Comparison of ENCODE assay signal across 8 mouse cellular contexts in genomic region chr6:38662714-38663615, GRCm38 (mm10). TPM values are rescaled to one million over a fixed set of nuclear protein-coding genes. Genes with fewer than 3 reads are reported as not detected.
DNase-seq lines count a peak whose midpoint lies in the region; ATAC-seq and TF ChIP-seq lines count a peak whose summit lies in the region.

Gene Clec2l, plus strand, starts transcription at chr6:38663069.

- no peak for TF ChIP-seq CTCF in stomach, postnatal 0 days (IDR thresholded peaks at IDR 0.05; ENCODE audit: low read depth)

- ATAC-seq in embryonic facial prominence, embryonic 11.5 days (replicated peaks; ENCODE audit: insufficient number of reproducible peaks, low FRiP score, low TSS enrichment, low read depth): peak; percentile 77
- peak; percentile 83 for ATAC-seq in hindbrain, embryonic 12.5 days (ENCODE audit: low FRiP score)
- peak; percentile 92 for ATAC-seq in midbrain, embryonic 15.5 days (replicated peaks)
- ATAC-seq in stomach, postnatal 0 days (ENCODE audit: low FRiP score, low TSS enrichment): peak; percentile 77

- intact Hi-C loops in left cerebral cortex, postnatal 14 days (cut with DNase I): no loop called here

- 1% methylated on average over 62 of the region's 84 CpGs for WGBS in embryonic facial prominence, embryonic 11.5 days
- WGBS in hindbrain, embryonic 12.5 days: under 1% methylated on average over 74 of the region's 84 CpGs
- WGBS in midbrain, embryonic 15.5 days: under 1% methylated on average over 68 of the region's 84 CpGs
- WGBS in stomach, postnatal 0 days: under 1% methylated on average over 55 of the region's 84 CpGs

- H3K9me3 ChIP-seq in embryonic facial prominence, embryonic 11.5 days (replicated peaks; ENCODE audit: control insufficient read depth, low read length): no peaks in the 10 kb centered on the region
- no peaks in the 10 kb centered on the region for H3K9me3 ChIP-seq in hindbrain, embryonic 12.5 days (replicated peaks)
- no peaks in the 10 kb centered on the region for H3K9me3 ChIP-seq in midbrain, embryonic 15.5 days
- H3K9me3 ChIP-seq in stomach, postnatal 0 days (ENCODE audit: control insufficient read depth, low read length): no peaks in the 10 kb centered on the region

- peak within 1 kb of the TSS; percentile 65 for H3K9ac ChIP-seq in embryonic facial prominence, embryonic 11.5 days (replicated peaks; ENCODE audit: low read length)
- H3K9ac ChIP-seq in hindbrain, embryonic 12.5 days: peak within 1 kb of the TSS; percentile 68
- H3K9ac ChIP-seq in midbrain, embryonic 15.5 days: peak within 1 kb of the TSS; percentile 62
- H3K9ac ChIP-seq in stomach, postnatal 0 days (ENCODE audit: low read length): peak within 1 kb of the TSS; percentile 56

- H3K4me1 ChIP-seq in embryonic facial prominence, embryonic 11.5 days (ENCODE audit: control insufficient read depth, insufficient read depth, low read length): no peaks in the 10 kb centered on the region
- peaks cover 6% of the 10 kb centered on the region; the same call in 1 of the 2 replicates for H3K4me1 ChIP-seq in hindbrain, embryonic 12.5 days
- H3K4me1 ChIP-seq in midbrain, embryonic 15.5 days: peaks cover 8% of the 10 kb centered on the region
- 0 out of 2 replicates have a peak, but pooled peaks cover 2% of the 10 kb centered on the region for H3K4me1 ChIP-seq in stomach, postnatal 0 days (replicated peaks; ENCODE audit: control insufficient read depth, insufficient read depth)

- no peaks in the 10 kb centered on the region for H3K36me3 ChIP-seq in embryonic facial prominence, embryonic 11.5 days (replicated peaks; ENCODE audit: control insufficient read depth, insufficient read depth, low read depth, low read length)
- no peaks in the 10 kb centered on the region for H3K36me3 ChIP-seq in hindbrain, embryonic 12.5 days
- H3K36me3 ChIP-seq in midbrain, embryonic 15.5 days (replicated peaks): no peaks in the 10 kb centered on the region
- H3K36me3 ChIP-seq in stomach, postnatal 0 days (ENCODE audit: control insufficient read depth, insufficient read depth, low read length): no peaks in the 10 kb centered on the region

- no peak within 1 kb of the TSS for H3K27ac ChIP-seq in embryonic facial prominence, embryonic 11.5 days (replicated peaks; ENCODE audit: low read depth, low read length)
- H3K27ac ChIP-seq in hindbrain, embryonic 12.5 days: peak within 1 kb of the TSS; percentile 49; the same call in 1 of the 2 replicates
- peak within 1 kb of the TSS; percentile 73 for H3K27ac ChIP-seq in midbrain, embryonic 15.5 days
- no peak within 1 kb of the TSS for H3K27ac ChIP-seq in stomach, postnatal 0 days (replicated peaks)

- peaks cover 8% of the 10 kb centered on the region for H3K27me3 ChIP-seq in embryonic facial prominence, embryonic 11.5 days (ENCODE audit: control insufficient read depth, insufficient read depth, low read length)
- peaks cover 44% of the 10 kb centered on the region for H3K27me3 ChIP-seq in hindbrain, embryonic 12.5 days
- H3K27me3 ChIP-seq in midbrain, embryonic 15.5 days (replicated peaks): peaks cover 2% of the 10 kb centered on the region; the same call in 1 of the 2 replicates
- no peaks in the 10 kb centered on the region for H3K27me3 ChIP-seq in stomach, postnatal 0 days (ENCODE audit: control insufficient read depth, insufficient read depth, low read length)

- H3K4me2 ChIP-seq in embryonic facial prominence, embryonic 11.5 days (ENCODE audit: low read depth, low read length): peak within 1 kb of the TSS; percentile 96
- peak within 1 kb of the TSS; percentile 87 for H3K4me2 ChIP-seq in hindbrain, embryonic 12.5 days (replicated peaks)
- peak within 1 kb of the TSS; percentile 72 for H3K4me2 ChIP-seq in midbrain, embryonic 15.5 days
- H3K4me2 ChIP-seq in stomach, postnatal 0 days (replicated peaks; ENCODE audit: low read depth): peak within 1 kb of the TSS; percentile 82

- peak within 1 kb of the TSS; percentile 59 for H3K4me3 ChIP-seq in embryonic facial prominence, embryonic 11.5 days (ENCODE audit: low read depth, low read length)
- H3K4me3 ChIP-seq in hindbrain, embryonic 12.5 days: peak within 1 kb of the TSS; percentile 64
- peak within 1 kb of the TSS; percentile 59 for H3K4me3 ChIP-seq in midbrain, embryonic 15.5 days
- peak within 1 kb of the TSS; percentile 47 for H3K4me3 ChIP-seq in stomach, postnatal 0 days (ENCODE audit: low read depth, low read length)

- TF ChIP-seq EP300 in stomach, postnatal 0 days (optimal IDR thresholded peaks at IDR 0.05): no peak

- DNase-seq in Muller cell, postnatal 12 days (ENCODE audit: inconsistent ontology term): peak; percentile 62
- peak; percentile 68 for DNase-seq in adrenal gland, postnatal 10 days
- DNase-seq in embryonic facial prominence, embryonic 11.5 days (ENCODE audit: low spot score): peak; percentile 65
- peak in 1 of 2 experiments; percentile 41 for DNase-seq in left cerebral cortex, postnatal 14 days (ENCODE audit: low spot score in 2 of 2)
- DNase-seq in stomach, postnatal 0 days (ENCODE audit: low spot score): peak; percentile 49
- DNase-seq in urinary bladder, postnatal 36 days (ENCODE audit: low spot score in 2 of 2): no peak

RNA-seq across cellular contexts. Expression of gene Clec2l, which starts in this region (rescaled TPM):
- 1 to 10 TPM; 3.2 to 4.2 TPM for total RNA-seq in adrenal gland, postnatal 10 days (2021)
- 2.3 and 3.1 TPM in 2 replicates for polyA plus RNA-seq in embryonic facial prominence, embryonic 11.5 days (2014; fragmentation: Nextera tagmentation; extraction: Ambion mirVana)
- polyA plus RNA-seq in hindbrain, embryonic 12.5 days (2016; fragmentation: Nextera tagmentation; extraction: Ambion mirVana): 4.1 and 4.8 TPM in 2 replicates
- 100 to 1,000 TPM; 118 to 129 TPM for total RNA-seq in left cerebral cortex, postnatal 14 days (2021)
- 28.9 and 34.0 TPM in 2 replicates for polyA plus RNA-seq in midbrain, embryonic 15.5 days (2015; fragmentation: Nextera tagmentation; extraction: Ambion mirVana)
- polyA plus RNA-seq in stomach, postnatal 0 days (2015; fragmentation: Nextera tagmentation; extraction: Ambion mirVana): 0.55 and 1.7 TPM in 2 replicates

Comparison
In these comparisons a context has a peak if more than half of its experiments do, and no peak if none do; other contexts are left out.
1. RNA of gene Clec2l (total RNA-seq): 118 to 129 TPM in left cerebral cortex, postnatal 14 days; 3.2 to 4.2 TPM in adrenal gland, postnatal 10 days; every median in the first group is over 10 times any median in the second.
2. DNase-seq: peak in Muller cell, postnatal 12 days (single experiment), adrenal gland, postnatal 10 days (single experiment), embryonic facial prominence, embryonic 11.5 days (single experiment) and stomach, postnatal 0 days (single experiment); none in urinary bladder, postnatal 36 days (0 of 2).
3. H3K27ac ChIP-seq: peak in hindbrain, embryonic 12.5 days (single experiment) and midbrain, embryonic 15.5 days (single experiment); none in embryonic facial prominence, embryonic 11.5 days (single experiment) and stomach, postnatal 0 days (single experiment).
4. Peak in every context shown above with its lines, with median percentiles within 50 percentile points of each other: ATAC-seq, H3K4me2 ChIP-seq, H3K4me3 ChIP-seq and H3K9ac ChIP-seq.